Mouse (Mus musculus) spleen, adult 2 months (tissue): ENCODE results near the gene Nectin1.

Experiments
- CTCF ChIP-seq: fragments of 200-500 bp; IDR thresholded peaks from 2 replicates; pipeline ENCODE4 v1.5.1; 2011; ENCODE audit warnings: mild to moderate bottlenecking, inconsistent platforms; ENCODE audit not compliant: insufficient read depth, insufficient read length, insufficient replicate concordance; ENCODE audit errors: extremely low read depth
- POLR2A ChIP-seq: fragments of 200-500 bp; IDR thresholded peaks from 2 replicates; pipeline ENCODE4 v1.6.1; 2011; ENCODE audit warnings: low read depth, low read length, inconsistent platforms

DNA sequence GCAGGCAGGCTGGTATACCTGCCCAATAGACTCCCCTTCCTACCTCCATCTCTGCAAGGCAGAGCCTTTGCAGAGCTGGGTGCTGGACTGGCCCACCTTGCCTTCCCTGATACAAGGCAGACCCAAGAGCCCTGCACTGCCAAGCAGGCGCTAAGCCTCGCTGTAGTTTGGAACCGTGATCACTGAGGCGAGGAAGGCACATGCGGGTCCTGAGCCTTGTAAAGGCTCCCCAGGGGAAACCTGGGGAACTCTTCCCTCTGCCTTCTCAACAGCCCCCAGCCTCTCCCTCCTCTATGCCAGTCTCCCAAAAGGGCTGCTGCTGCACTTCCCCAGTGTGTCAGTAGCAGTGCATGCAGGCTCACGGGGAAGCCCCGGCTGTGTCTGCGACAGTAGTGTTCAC, 37.1 kb downstream of the Nectin1 start:
- TF ChIP-seq CTCF (no peak), POLR2A (no peak)
